Mouse (Mus musculus) macrophage (primary cell): ENCODE data around the gene Iqcf3. TPM values are rescaled to one million over a fixed set of nuclear protein-coding genes. Genes with fewer than 3 reads are reported as not detected.
"Not testable (repeated sequence)": the region's sequence is repeated elsewhere in the genome, so short reads cannot be mapped to it uniquely, and the experiment has no call there.

Experiments
- H3K27ac ChIP-seq: fragments of 350-480 bp; formaldehyde crosslinking; 2 replicates; pipeline ENCODE4 v1.9.0; 2021
- H3K36me3 ChIP-seq: fragments of 350-480 bp; formaldehyde crosslinking; 2 replicates; pipeline ENCODE4 v1.9.0; 2021; ENCODE audit errors: inconsistent target
- H3K4me3 ChIP-seq: fragments of 350-480 bp; formaldehyde crosslinking; 2 replicates; pipeline ENCODE4 v1.9.0; 2021; ENCODE audit errors: inconsistent target
- H3K79me2 ChIP-seq: fragments of 350-480 bp; formaldehyde crosslinking; 2 replicates; pipeline ENCODE4 v1.9.0; 2021; ENCODE audit errors: inconsistent target
- WGBS: methylation state at CpG from one replicate; pipeline ENCODE4 v1.1.7; 2026; ENCODE audit warnings: inconsistent platforms; ENCODE audit not compliant: missing documents; 5-methylcytosine and 5-hydroxymethylcytosine counted together
- polyA plus RNA-seq: library from polyadenylated mRNA; stranded (reverse); fragments of 250-400 nt; gene quantifications from 3 replicates; pipeline ENCODE4 v1.2.4, GENCODE M21; 2018; ENCODE audit warnings: inconsistent platforms

Iqcf3 gene
- polyA plus RNA-seq, 1 experiment from 2014 or later: not detected

DNA sequence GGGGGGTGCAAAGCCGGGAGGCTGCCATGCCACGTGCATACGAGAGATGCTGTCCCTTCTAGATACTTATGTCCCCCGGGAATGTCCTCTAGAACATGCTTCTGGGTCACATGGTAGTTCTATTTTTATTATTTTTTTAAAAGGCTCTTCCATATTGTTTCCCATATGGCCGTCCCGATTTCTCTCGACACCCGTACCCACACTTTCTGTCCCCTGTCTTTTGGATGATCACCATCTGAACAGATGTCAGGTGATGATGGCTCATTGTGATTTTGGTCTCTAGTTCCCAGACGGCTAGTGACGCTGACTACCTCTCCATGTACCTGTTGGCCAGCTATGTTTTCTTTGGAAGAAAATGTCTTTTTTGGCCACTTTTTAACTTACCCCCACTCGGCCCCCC, 26.5 kb downstream of the Iqcf3 start:
- Histone ChIP-seq H3K36me3 (no peaks in the 10 kb centered on the region), H3K4me3 (no peak overlapping the region), H3K79me2 (no peaks in the 10 kb centered on the region), H3K27ac (no peak overlapping the region)
- 87% methylated on average over 10 of the region's 11 CpGs for WGBS

DNA sequence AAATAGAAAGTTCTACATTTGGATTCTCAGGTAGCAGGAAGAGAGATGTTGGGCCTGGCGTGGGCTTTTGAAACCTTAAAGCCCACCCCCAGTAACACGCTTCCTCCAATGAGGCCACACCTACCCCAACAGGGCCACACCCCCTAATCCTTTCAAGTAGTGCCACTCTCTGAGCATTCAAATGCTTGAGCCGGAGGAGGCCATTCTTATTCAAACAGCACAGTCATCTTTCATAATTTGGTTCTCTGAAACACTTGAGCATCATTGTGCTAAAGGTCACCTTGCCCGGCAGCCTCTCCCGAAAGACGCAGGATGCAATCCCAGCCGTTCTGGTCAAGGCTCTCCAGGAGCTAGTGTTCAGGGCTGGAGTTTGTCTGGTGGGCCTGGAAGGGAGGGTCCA, 27.1 kb downstream of the Iqcf3 start:
- H3K79me2 ChIP-seq: no peaks in the 10 kb centered on the region
- H3K27ac ChIP-seq: no peak overlapping the region
- WGBS: 97% methylated on average over 7 of the region's 7 CpGs
- no peak overlapping the region for H3K4me3 ChIP-seq
- no peaks in the 10 kb centered on the region for H3K36me3 ChIP-seq

DNA sequence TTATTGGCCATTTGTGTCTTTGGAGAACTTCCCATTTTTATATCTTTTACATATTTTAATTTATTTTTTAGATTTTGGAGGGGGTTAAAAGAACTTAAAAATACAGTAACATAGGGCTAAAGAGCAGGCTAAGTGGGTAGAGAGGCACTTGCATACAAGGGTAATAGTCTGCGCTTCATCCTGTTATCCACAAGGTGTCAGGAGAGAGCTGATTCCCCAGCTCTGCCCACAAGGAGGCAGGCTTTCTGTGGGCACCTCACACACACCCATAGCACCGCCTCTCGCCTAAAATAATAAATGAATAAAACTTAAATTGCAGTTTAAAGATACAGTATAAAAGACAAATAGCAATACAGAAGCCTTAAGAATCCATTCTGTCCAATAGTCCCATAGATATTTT, 29.6 kb downstream of the Iqcf3 start:
- WGBS: 13% methylated on average over 3 of the region's 3 CpGs
- no peak overlapping the region for H3K27ac ChIP-seq
- H3K36me3 ChIP-seq: no peaks in the 10 kb centered on the region
- H3K4me3 ChIP-seq: no peak overlapping the region
- no peaks in the 10 kb centered on the region for H3K79me2 ChIP-seq

DNA sequence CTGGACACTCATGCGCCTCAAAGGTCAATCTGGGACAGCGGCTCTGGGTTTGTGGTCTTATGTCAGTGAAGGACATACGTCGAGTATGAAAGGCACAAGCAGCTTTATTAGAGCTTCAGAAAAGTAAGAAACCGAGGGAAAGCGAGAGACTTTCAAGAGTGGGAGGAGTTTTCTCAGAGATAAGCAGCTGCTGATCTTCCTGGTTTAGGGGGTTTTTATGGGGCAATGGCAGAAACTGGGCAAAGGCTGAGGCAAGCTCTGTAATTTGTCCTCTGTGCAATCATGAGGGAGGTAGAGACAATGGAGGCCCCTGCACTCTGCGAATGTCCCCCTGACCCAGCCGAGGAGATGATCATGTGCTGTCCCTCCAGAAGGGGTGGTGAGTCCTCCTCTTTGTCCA, 41.5 kb downstream of the Iqcf3 start:
- Histone ChIP-seq H3K4me3 (no peak overlapping the region), H3K36me3 (no peaks in the 10 kb centered on the region), H3K79me2 (no peaks in the 10 kb centered on the region), H3K27ac (no peak overlapping the region)
- 74% methylated on average over 8 of the region's 8 CpGs for WGBS

DNA sequence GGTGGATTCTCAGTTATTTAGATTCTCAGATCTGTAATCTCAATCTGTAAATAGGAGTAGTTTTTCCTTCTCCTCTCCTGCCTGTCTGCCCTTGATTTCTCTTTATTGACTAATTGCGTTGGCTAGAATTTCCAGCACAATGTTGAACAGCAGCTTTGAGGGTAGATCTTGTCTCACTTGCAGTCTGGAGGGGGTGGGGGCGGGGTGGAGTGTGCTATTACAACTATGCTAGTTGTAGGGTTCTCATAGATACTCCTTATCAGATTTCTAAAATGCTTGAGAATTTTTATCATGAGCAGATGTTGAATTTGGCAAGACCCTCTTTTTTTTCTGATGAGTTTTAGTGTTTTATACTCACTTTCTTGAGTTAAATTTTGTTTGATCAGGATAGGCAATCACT, 42.0 kb downstream of the Iqcf3 start:
- H3K4me3 ChIP-seq: no peak overlapping the region
- WGBS: 68% methylated on average over 2 of the region's 2 CpGs
- H3K27ac ChIP-seq: no peak overlapping the region
- no peaks in the 10 kb centered on the region for H3K79me2 ChIP-seq
- no peaks in the 10 kb centered on the region for H3K36me3 ChIP-seq

DNA sequence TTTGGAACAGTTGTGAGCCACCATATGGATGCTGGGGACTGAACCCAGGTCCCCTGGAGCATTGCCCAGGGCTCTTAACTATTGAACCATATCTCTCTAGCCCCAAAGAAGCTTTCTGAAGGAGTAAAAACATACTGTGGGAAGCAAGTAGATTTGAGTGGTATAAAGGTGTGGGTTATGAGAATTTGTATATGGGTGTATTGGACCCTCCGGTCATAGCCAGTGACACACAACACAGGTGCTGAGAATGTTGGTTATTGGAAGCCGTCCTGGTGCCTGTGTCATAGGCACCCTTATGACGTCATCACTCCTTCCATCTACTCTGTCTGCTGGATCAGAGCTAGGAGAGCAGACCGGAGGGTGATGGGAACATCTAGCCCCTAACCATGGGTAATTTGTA, 47.2 kb downstream of the Iqcf3 start, which contains the start of gene Iqcf5:
Gene Iqcf5 (plus strand): TSS at position 301 of the 400 bp plus-strand sequence.
- 90% methylated on average over 4 of the region's 4 CpGs for WGBS
- Histone ChIP-seq H3K4me3 (no peak within 1 kb of the TSS), H3K36me3 (no peaks in the 10 kb centered on the region), H3K27ac (no peak within 1 kb of the TSS), H3K79me2 (no peaks in the 10 kb centered on the region)

DNA sequence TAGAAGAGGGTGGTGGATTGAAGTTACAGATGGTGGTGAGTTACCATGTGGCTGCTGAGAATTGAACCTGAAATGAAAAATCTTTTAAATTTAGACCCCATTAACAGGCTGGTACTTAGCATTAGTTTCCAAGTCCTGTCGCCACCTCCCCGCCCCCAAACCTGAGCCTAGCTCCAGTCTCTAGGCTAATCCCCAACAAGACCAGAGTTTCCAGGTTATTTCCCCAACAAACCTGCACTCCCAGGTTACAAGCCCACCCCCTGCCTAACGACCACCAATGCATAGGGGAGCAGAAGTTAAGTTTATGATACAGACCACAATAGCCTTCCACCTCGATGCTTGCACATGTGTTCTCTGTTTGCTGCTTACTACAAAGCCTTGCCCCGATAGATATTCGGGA, 47.9 kb downstream of the Iqcf3 start:
- WGBS: 72% methylated on average over 5 of the region's 6 CpGs
- Histone ChIP-seq H3K4me3 (no peak overlapping the region), H3K36me3 (no peaks in the 10 kb centered on the region), H3K79me2 (no peaks in the 10 kb centered on the region), H3K27ac (no peak overlapping the region)

DNA sequence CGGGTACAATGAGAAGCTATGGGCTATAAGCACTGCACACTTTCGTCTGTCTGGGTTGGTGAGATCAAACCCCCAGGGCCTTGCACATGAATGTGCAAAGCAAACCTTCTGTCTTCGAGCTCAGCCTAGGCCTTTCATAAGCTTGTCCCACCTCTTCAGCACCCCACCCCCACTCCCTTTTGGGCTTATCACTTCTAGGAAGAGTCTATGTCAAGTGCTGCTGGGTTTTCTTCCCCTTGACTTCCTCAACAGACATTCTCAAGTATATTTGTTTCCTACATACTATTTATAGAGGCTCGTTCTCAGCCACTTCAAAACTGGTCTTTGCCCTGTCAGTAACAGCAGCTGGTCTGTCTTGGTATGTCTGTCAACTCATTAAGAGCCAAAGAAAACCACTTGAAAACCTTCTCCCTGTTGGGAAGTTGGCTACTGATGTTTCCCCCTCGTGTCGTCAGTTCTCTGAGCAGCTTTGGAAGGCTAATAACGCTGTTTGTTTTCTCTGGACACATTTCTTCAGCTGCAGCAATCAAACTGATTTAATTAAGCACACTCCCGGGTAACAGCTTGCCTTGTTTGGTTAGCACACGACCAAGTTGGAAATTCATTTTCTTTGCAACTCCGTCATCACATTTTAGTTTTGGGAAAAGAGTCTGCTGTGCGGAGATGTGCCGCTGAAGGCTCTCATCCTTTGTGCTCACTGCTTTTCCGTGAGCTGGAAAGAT, 48.5 kb downstream of the Iqcf3 start:
- H3K79me2 ChIP-seq: no peaks in the 10 kb centered on the region
- no peak overlapping the region for H3K27ac ChIP-seq
- no peak overlapping the region for H3K4me3 ChIP-seq
- no peaks in the 10 kb centered on the region for H3K36me3 ChIP-seq
- WGBS: 53% methylated on average over 13 of the region's 13 CpGs

DNA sequence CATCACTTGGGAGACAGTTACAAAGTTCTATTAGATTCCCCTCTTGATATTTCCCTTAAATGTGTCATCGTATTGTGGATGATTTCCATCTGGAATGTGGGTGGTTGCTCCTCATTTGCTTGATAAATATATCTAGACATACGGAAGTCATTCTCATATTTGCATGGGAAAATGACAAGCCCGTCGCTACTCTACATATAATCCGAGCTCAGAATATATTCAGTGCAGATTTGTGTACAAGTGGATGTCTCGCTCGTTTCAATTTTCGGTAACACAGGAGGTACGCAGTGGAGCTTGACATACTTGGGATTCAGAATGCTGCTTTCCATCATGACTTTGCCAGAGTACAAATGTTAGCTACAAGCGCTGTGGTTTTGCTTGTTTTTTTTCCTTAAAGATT, 52.1 kb downstream of the Iqcf3 start:
- no peaks in the 10 kb centered on the region for H3K79me2 ChIP-seq
- no peak overlapping the region for H3K4me3 ChIP-seq
- H3K36me3 ChIP-seq: no peaks in the 10 kb centered on the region
- 93% methylated on average over 10 of the region's 10 CpGs for WGBS
- H3K27ac ChIP-seq: no peak overlapping the region

DNA sequence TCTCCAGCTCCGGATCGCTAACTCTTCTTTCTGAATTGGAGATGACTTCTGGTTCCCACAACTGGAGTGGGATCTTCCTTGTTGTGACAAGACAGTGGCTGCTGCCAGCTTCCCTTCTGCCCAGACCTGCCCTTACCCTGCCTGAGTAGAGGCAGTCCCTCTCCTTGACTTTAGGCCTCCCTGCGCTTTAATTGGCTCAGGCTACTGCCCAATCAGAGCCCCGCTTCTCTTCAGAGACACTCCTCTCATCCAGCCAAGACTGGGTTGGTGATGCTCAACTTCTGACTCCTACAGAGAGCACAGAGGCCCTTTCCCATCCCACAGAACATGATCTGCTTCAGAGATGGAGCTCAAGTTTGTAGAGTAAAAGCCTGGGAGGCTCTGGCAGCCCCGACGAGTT, 57.2 kb downstream of the Iqcf3 start:
- WGBS: 90% methylated on average over 6 of the region's 6 CpGs
- Histone ChIP-seq H3K27ac (no peak overlapping the region), H3K36me3 (no peaks in the 10 kb centered on the region), H3K79me2 (no peaks in the 10 kb centered on the region), H3K4me3 (no peak overlapping the region)

DNA sequence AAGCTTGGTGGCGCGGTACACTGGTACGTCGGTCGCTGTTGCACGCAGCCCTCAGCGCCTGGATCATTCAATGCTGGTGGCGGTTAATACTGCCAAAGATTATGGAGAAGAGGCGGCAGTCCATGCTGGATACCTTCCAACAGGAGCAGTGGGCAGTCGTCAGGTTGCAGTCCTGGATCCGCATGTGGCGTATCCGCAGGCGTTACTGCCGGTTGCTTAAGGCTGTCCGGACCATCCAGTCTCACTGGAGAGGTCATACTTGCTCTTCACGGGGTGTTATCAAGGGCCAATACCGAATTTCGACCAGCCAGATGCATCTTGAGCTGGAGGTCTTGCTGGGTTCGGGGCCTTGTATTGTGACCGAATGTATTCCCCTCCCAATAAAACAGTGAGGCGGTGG, 59.6 kb downstream of the Iqcf3 start:
- no peak overlapping the region for H3K27ac ChIP-seq
- H3K4me3 ChIP-seq: no peak overlapping the region
- WGBS: 91% methylated on average over 22 of the region's 22 CpGs
- no peaks in the 10 kb centered on the region for H3K79me2 ChIP-seq
- no peaks in the 10 kb centered on the region for H3K36me3 ChIP-seq

DNA sequence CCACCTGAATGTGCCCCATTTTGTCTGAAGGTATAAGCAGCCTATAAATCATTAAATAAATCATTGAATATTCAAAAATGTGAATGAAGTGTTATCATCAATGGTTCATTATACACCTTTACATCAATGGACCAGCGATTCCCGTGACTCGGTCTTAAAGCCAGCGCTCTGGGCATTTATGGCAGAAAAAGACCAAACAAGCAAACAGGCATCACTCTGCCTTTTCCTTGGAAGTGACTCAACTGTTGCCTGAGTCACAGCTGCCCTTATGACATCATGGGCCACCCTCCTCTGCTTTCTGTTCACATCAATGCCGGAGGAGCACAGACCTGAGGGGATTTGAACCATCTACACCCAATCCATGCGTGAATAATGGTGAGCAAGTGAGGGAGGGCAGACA, 61.8 kb downstream of the Iqcf3 start, which contains the start of gene Iqcf1:
Gene Iqcf1 (plus strand): TSS at position 301 of the 400 bp plus-strand sequence.
- Histone ChIP-seq H3K27ac (no peak within 1 kb of the TSS), H3K36me3 (no peaks in the 10 kb centered on the region), H3K4me3 (no peak within 1 kb of the TSS), H3K79me2 (no peaks in the 10 kb centered on the region)
- WGBS: 91% methylated on average over 6 of the region's 6 CpGs

DNA sequence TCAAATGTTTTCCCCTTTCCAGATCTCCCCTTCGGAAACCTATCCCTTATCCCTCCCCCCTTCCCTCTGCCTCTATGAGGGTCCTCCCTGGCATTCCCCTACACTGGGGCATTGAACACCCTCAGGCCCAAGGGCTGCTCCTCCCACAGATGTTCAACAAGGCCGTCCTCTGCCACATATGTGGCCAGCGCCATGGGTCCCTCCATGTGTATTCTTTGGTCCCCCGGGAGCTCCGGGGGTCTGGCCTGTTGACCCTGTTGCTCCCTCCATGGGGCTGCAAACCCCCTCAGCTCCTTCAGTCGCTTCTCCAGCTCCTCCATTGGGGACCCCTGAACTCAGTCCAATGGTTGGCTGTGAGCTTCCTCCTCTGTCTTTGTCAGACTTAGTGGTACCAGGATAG, 73.8 kb downstream of the Iqcf3 start:
- WGBS: 97% methylated on average over 6 of the region's 6 CpGs
- peaks cover 26% of the 10 kb centered on the region; the same call in 1 of the 2 replicates for H3K36me3 ChIP-seq
- H3K79me2 ChIP-seq, H3K4me3 ChIP-seq, H3K27ac ChIP-seq: not testable (repeated sequence)

DNA sequence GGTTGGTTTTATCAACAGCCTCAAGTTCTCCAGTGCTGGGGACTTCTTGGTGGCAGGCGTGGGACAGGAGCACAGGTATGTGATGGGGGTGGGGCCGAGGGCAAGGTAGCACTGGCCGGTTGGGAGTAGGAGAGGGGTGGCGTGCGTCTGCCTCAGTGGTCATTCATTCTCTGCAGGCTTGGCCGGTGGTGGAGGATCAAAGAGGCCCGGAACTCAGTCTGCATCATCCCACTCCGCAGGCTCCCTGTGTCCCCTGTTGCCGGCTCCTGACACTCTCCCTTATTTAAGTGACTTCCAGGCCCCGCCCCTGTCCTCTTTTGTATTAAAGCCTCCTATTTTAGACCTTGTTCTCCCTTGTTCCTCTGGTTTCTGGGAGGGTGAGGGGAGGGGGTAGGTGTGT, 76.4 kb downstream of the Iqcf3 start:
- no peak overlapping the region for H3K4me3 ChIP-seq
- no peak overlapping the region for H3K27ac ChIP-seq
- H3K36me3 ChIP-seq: peaks cover 36% of the 10 kb centered on the region; the same call in 1 of the 2 replicates
- H3K79me2 ChIP-seq: no peaks in the 10 kb centered on the region; the same call in 1 of the 2 replicates
- 94% methylated on average over 10 of the region's 10 CpGs for WGBS

DNA sequence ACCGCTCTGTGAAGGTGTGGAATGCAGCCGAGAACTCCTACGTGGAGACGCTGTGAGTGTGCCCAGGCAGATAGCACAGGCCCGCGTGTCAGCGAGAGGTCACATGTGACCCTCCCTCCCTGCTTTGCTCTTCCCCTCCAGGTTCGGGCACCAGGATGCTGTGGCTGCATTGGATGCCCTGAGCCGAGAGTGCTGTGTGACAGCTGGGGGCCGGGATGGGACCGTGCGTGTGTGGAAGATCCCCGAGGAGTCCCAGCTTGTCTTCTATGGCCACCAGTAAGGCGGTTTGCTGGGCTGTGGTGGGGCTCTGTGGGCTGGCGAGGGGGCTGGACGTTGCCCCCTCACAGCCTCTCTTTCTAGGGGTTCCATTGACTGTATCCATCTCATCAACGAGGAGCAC, 77.8 kb downstream of the Iqcf3 start:
- Histone ChIP-seq H3K79me2 (peaks cover 13% of the 10 kb centered on the region), H3K4me3 (no peak overlapping the region), H3K27ac (no peak overlapping the region), H3K36me3 (peaks cover 36% of the 10 kb centered on the region; the same call in 1 of the 2 replicates)
- 97% methylated on average over 17 of the region's 17 CpGs for WGBS

DNA sequence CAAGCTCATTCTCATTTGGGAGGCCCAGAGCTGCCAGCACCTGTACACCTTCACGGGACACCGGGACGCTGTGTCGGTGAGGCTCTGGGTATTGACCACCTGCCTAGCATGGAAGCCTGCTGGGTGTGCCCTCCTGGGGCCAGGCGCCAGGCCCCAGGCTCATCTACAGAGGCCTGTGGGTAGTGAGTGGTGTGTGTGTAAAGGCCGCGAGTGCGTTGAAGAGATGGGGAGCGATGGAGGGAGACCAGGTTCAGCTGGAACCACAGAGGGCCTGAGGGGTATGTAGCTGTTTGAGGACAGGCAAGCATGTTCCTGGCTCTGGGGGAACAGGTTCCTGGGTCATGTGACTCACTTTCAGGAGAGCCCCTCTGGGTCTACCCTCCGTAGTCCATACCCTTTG, 78.3 kb downstream of the Iqcf3 start:
- H3K36me3 ChIP-seq: peaks cover 36% of the 10 kb centered on the region; the same call in 1 of the 2 replicates
- H3K4me3 ChIP-seq: no peak overlapping the region
- peaks cover 18% of the 10 kb centered on the region for H3K79me2 ChIP-seq
- 97% methylated on average over 10 of the region's 10 CpGs for WGBS
- no peak overlapping the region for H3K27ac ChIP-seq
